Mouse (Mus musculus) embryonic fibroblast, embryonic 13.5 days (primary cell): ENCODE results near the gene Vrk3. TPM values are rescaled to one million over a fixed set of nuclear protein-coding genes. Genes with fewer than 3 reads are reported as not detected.

Source experiments
- H3K27ac ChIP-seq: 2 replicates; pipeline ENCODE4 v1.5.1; 2012; ENCODE audit warnings: low read length, control low read depth, inconsistent platforms; ENCODE audit not compliant: insufficient read depth
- H3K4me1 ChIP-seq: 2 replicates; pipeline ENCODE4 v1.6.1; 2011; ENCODE audit warnings: low read length; ENCODE audit not compliant: control insufficient read depth, insufficient read depth
- H3K4me3 ChIP-seq: 2 replicates; pipeline ENCODE4 v1.5.1; 2011; ENCODE audit warnings: mild to moderate bottlenecking, control low read depth, low read length; ENCODE audit not compliant: insufficient read depth
- CTCF ChIP-seq: IDR thresholded peaks from 2 replicates; pipeline ENCODE4 v1.5.1; 2011; ENCODE audit warnings: mild to moderate bottlenecking, control low read depth, low read length, moderate library complexity, borderline replicate concordance; ENCODE audit not compliant: insufficient read depth
- POLR2A ChIP-seq: IDR thresholded peaks from 2 replicates; pipeline ENCODE4 v1.6.1; 2011; ENCODE audit warnings: low read depth, mild to moderate bottlenecking, control low read depth, low read length, moderate library complexity
- polyA plus RNA-seq: library from polyadenylated mRNA; stranded (reverse); fragments of >200 nt; gene quantifications from 2 replicates; pipeline ENCODE4 v1.2.4, GENCODE M21; 2011; ENCODE audit warnings: low read depth; ENCODE audit not compliant: missing spikeins, insufficient read length

Vrk3 gene
- polyA plus RNA-seq, 1 experiment, result 27.4 TPM

DNA sequence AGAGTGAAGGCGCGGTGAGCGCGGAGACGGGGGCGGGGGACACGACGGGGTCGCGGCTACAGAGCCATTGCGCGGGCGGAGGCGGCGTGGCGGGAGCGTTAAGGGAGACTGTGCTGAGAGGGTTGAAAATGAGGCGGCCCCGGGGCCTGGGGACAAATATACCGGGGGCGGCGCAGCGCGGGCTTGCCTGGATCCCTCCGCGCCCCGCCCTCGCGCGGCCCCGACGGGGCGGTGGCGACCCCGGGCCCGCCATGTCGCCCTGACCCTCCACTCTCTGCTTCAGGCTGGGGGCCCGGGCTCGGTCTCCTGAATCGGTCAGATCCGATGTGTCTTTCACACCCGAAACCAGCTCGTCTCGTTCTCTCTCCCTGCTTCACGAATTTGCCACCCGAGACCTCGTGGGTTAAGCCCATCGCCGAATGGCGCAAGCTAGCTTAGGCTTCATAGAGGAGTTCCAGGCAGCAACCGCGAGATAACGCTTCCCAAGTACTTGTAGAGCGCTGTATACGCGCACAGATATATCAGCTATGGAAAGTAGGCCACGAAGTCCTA, 68.3 kb downstream of the Vrk3 start, which contains the start of gene Atf5:
TSS of gene Atf5 (minus strand) at position 189 of the 552 bp plus-strand sequence.
- Histone ChIP-seq H3K4me1 (peaks cover 14% of the 10 kb centered on the region; the same call in 1 of the 2 replicates), H3K4me3 (peak within 1 kb of the TSS; percentile 65), H3K27ac (peak within 1 kb of the TSS; percentile 93)
- TF ChIP-seq CTCF (no peak), POLR2A (peak; percentile 56)

DNA sequence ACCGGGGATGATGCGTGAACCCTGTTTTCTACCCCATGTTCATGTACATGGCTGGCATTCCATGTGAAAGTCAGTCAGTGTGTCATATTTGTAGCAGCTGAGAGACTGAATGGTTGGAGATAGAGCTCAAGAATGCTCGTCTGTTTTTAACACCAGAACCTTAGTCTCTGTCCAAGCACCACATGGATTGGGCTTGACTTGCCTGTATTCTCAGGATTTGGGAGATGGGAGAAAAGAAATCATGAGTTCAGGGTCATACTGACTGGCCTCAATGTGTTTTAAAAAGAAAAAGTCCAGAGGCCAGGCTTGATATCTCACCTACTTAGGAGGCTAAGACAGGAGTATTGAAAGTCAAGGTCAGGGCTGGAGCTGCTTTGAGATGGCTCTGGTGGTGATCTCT, 69.2 kb downstream of the Vrk3 start:
- TF ChIP-seq CTCF (no peak), POLR2A (peak; percentile 63; the same call in 1 of the 2 replicates)
- Histone ChIP-seq H3K27ac (peak overlapping the region; percentile 93), H3K4me1 (peaks cover 14% of the 10 kb centered on the region; the same call in 1 of the 2 replicates), H3K4me3 (peak overlapping the region; percentile 65)

DNA sequence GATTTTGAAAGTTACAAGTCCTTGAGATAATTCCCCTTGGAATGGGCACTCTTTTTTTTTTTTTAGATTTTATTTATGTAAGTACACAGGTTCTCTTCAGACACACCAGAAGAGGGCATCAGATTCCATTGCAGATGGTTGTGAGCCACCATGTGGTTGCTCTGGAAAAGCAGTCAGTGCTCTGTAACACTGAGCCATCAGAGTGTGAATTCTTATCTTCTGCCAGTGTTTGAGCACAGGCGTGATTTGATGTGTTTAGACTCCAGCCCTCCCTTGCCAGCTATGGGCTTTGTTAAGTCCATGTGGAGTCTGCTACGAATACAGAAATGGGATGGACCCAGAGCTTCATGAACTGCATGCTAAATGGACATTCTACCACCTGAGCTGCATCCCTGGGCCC, 70.0 kb downstream of the Vrk3 start:
- Histone ChIP-seq H3K4me1 (peaks cover 14% of the 10 kb centered on the region; the same call in 1 of the 2 replicates), H3K27ac (peak overlapping the region; percentile 93), H3K4me3 (peak overlapping the region; percentile 65)
- TF ChIP-seq CTCF (0 out of 2 replicates have a peak, but pooled peaks have one; percentile 3), POLR2A (peak; percentile 24; the same call in 1 of the 2 replicates)

DNA sequence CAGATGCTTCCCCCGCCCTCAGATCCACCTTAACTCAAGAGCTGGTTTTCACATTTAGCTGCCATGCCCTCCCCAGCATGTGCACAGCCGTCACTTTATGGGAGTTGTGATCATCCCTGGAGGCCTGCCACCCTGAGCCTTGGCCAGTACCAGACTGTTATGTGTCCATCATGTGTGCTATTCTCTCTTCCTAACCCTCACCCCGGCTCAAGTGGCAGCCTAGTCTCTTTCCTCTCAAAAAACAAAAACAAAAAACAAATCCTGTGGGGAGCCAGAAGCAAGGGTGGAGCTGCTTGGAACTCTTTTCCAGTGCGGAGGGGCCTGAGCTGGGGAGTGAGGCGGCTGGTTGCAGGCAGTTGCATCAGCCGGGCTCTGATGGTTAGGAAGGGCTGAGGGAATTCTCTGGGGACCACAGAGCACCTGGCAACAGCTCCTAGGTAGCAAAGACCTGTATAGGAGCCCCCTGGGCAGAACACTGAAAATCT, 70.6 kb downstream of the Vrk3 start:
- peak overlapping the region; percentile 65 for H3K4me3 ChIP-seq
- TF ChIP-seq POLR2A (peak; percentile 15; the same call in 1 of the 2 replicates), CTCF (no peak)
- H3K27ac ChIP-seq, result peak overlapping the region; percentile 93
- peaks cover 14% of the 10 kb centered on the region; the same call in 1 of the 2 replicates for H3K4me1 ChIP-seq

DNA sequence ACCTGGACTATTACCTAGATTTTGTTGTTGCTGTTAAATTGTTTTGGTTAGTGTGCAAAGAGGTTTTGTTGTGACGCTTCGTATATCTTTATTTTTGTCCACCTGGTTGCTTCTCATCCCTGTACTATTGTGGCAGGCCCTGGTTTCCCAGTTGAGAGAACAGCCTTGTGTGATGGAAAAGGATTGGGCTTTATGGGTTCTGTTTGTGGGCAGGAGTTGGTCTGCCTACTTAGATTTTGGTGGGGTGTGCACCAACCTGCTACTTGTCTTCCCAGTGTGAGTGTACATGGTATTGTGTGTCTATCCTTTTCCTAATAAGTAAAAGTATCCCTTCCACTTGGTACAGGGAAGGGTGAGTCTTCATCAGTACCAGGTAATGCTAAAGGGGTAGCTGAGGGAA, 71.2 kb downstream of the Vrk3 start:
- H3K4me3 ChIP-seq, result peak overlapping the region; percentile 65; the same call in 1 of the 2 replicates
- peaks cover 14% of the 10 kb centered on the region; the same call in 1 of the 2 replicates for H3K4me1 ChIP-seq
- TF ChIP-seq POLR2A (no peak; the same call in 1 of the 2 replicates), CTCF (no peak)

DNA sequence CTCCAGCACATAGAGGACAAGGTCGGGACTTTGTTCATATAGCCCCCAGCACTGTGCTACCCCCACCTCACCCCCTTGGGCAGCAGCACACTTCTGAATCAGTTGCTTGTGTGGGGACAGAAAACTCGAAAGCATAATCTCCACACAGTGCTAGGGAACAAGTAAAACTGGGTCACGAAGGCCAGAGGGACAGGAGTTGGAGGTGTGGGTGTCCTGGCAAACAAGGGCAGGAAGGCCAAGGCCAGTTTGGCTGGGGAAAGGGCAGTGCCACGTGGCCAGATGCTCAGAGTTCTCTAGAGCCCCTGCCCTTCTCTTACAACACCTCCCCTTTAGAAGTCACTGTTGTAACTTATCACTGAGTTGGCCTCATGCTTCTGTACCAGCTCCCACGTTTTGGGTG, 71.7 kb downstream of the Vrk3 start:
- TF ChIP-seq CTCF, result no peak
- no peak; the same call in 1 of the 2 replicates for TF ChIP-seq POLR2A
- peak overlapping the region; percentile 93 for H3K27ac ChIP-seq
- peak overlapping the region; percentile 65; the same call in 1 of the 2 replicates for H3K4me3 ChIP-seq
- H3K4me1 ChIP-seq, result peaks cover 16% of the 10 kb centered on the region; the same call in 1 of the 2 replicates

More for the DNA sequence above, 71.2 kb downstream of the Vrk3 start:
- H3K27ac ChIP-seq, result peak overlapping the region; percentile 93

DNA sequence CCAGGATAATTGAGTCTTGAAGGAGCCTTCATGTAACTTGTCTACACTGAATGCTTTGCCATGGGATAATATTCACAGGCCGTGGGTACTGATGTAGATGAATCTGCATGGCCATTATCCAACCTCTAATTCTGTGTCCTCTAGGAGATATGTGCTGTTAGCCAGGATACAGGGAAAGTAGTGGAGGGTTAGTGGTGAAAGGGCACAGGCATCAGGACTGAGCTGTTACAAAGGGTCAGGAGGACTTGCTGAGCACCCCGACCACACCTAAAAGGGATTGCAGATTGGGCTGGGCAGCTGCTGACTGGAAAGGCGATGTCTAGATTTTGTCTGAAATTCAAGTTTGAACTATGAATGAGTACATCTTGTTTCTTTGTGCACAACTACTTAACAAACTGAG, 72.3 kb downstream of the Vrk3 start:
- Histone ChIP-seq H3K4me3 (no peak overlapping the region), H3K4me1 (peaks cover 19% of the 10 kb centered on the region)

DNA sequence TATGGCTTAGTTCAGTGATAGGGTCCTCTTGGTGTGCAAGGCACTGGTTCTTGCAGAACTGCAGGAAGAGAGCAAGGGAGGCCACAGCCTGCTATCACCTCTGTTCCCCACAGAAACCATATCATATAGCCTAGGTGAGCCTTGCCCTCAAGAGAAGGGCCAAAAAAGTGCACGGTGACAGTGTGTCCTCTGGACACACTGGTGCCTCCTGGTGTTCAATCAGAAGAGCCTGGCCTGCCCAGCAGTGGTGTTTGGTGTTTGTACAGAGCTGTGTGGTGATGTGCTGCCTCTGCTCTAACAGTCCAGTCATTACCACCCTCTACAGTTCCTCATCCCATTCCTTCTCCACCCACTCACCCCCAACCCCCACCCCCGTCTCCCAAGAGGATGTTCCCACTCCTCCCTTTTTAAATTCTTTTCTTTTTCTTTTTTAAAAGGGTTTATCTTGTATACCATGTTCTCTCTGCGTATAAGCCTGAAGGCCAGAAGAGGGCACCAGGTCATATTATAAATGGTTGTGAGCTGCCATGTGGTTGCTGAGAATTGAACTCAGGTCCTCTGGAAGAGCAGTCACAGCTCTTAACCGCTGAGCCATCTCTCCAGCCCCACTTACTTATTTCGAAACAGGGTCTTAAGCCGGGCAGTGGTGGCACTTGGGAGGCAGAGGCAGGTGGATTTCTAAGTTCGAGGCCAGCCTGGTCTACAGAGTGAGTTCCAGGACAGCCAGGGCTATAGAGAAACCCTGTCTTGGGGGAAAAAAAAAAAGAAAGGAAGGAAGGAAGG, 73.6 kb downstream of the Vrk3 start:
- TF ChIP-seq POLR2A (no peak), CTCF (no peak)
- Histone ChIP-seq H3K4me1 (peaks cover 27% of the 10 kb centered on the region), H3K27ac (no peak overlapping the region), H3K4me3 (no peak overlapping the region)

More for the DNA sequence above, 72.3 kb downstream of the Vrk3 start:
- TF ChIP-seq CTCF (no peak), POLR2A (no peak)
- no peak overlapping the region for H3K27ac ChIP-seq

DNA sequence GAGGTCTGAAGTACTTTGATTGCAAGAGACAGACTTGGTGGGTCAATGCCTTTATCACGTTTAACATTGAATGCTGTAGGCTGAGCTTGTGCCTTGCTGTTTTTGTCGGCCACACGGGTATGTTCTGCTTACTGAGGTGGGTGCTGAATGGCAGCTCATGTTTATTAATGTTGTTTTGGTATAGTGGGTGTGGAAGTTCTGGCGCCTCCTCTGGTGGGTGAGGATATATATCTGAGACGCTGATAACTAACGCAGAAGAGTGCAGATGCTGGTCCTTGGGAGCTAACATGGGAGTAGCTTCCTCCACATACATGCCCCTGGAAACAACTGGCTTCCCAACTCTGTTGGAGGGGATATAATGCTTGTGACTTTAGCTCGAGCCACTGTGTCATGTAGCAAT, 75.2 kb downstream of the Vrk3 start:
- Histone ChIP-seq H3K27ac (no peak overlapping the region), H3K4me3 (no peak overlapping the region), H3K4me1 (peaks cover 29% of the 10 kb centered on the region)
- no peak for TF ChIP-seq CTCF
- TF ChIP-seq POLR2A, result no peak
